Mouse (Mus musculus): ENCODE measurements around the gene Ptpn12. TPM values are rescaled to one million over a fixed set of nuclear protein-coding genes. Genes with fewer than 3 reads are reported as not detected.
A peak's percentile ranks its signal among the peaks of the same experiment; 100 is the strongest.

Gene Ptpn12
- 76.7 and 85.2 TPM in 2 replicates for polyA plus RNA-seq (2012; rRNA removed)

DNA sequence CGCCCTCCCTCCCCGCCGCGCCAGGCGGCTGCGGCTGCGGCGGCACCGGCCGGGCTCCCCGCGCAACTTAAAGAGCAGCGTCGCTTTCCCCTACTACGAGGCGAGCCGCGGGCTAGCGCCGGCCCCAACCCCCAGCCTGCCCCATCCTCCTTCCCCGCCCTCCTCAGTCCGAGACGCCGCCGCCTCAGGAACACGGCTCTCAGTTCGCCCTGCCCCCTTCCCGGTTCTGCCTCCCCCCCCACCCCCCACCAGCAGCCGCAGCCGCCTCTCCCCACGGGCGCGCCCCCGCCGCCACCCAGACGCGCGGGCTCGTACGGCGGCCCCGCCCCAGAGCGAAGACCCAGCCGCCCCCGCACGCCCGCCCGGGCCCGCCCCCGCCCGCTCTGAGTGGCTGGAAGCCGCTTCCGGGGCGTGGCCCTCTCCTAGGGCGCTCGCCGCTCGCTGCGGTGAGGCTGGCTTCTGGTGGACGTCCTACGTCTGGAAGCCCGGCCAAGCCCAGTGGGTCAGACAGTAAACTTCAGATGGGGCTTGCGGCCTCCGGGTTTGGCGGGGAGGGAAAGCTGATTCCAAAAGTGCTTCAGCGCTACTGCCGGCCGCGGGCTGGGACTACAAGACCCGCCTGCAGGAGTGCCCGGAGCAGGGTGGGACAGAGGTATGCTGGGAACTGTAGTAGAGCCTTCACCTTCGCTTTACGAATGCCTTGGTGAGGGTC lies at the start of gene Ptpn12:
Gene Ptpn12, minus strand, starts transcription at position 92 of the 712 bp plus-strand sequence.
- under 1% methylated on average over 63 of the region's 73 CpGs for WGBS
- Histone ChIP-seq H3K4me1 (ENCODE audit: control insufficient read depth, insufficient read depth, low read length) (peaks cover 15% of the 10 kb centered on the region), H3K4me3 (replicated peaks; ENCODE audit: extremely low read depth, low read depth, low read length) (peak within 1 kb of the TSS; percentile 99)
- peak; percentile 94 for DNase-seq
- TF ChIP-seq CTCF (IDR thresholded peaks at IDR 0.05; ENCODE audit: insufficient read depth, low read length) (0 out of 2 replicates have a peak, but pooled peaks have one; percentile 9), POLR2A (IDR thresholded peaks at IDR 0.05; ENCODE audit: borderline replicate concordance, extremely low read depth, low read depth, low read length) (peak; percentile 87)

DNA sequence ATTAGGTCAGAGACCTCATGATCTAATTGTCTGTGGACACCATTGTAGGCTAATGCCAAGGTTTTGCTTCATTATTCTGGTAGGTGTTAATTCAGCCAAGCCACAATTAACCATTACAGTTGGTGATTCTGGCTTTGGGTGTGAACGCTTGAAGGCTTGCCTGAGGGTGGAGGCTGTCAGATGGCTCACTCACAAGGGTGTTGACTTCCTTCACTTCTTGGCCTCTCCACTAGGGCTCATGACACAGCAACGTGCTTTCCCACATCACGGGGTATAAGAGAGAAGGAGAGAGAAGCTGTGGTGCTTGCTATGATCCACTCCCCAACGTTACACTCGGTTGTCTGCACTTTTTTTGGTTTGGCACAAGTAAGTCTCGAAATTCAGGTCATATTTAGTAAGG lies 35.5 kb upstream of the Ptpn12 start:
- Histone ChIP-seq H3K4me1 (ENCODE audit: control insufficient read depth, insufficient read depth, low read length) (no peaks in the 10 kb centered on the region), H3K4me3 (replicated peaks; ENCODE audit: extremely low read depth, low read depth, low read length) (no peak overlapping the region)
- no peak for DNase-seq
- no peak for TF ChIP-seq POLR2A (IDR thresholded peaks at IDR 0.05; ENCODE audit: borderline replicate concordance, extremely low read depth, low read depth, low read length)
- 0 out of 2 replicates have a peak, but pooled peaks have one; percentile 7 for TF ChIP-seq CTCF (IDR thresholded peaks at IDR 0.05; ENCODE audit: insufficient read depth, low read length)
- WGBS = 74% methylated on average over 6 of the region's 6 CpGs

DNA sequence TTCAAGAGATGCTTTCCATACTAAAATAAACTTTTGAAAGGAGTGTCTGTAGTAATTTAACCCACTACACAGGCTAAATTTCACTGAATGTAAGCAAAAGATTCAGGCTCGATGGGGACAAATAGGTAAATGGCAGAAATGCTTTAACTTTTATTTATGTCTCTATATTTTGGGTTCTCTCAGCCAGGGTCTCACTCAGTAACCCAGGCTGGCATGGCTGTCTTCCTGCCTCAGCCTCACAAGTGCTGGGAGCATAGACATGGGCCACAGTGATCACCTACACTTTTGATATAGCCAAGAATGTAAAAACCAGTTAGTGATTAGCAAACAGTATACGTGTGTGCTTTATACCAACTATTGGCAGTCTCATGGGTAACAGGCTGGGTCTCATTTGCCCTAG lies 1.5 kb upstream of the Ptpn12 start:
- H3K4me3 ChIP-seq (replicated peaks; ENCODE audit: extremely low read depth, low read depth, low read length) = no peak overlapping the region
- peaks cover 9% of the 10 kb centered on the region for H3K4me1 ChIP-seq (ENCODE audit: control insufficient read depth, insufficient read depth, low read length)
- 68% methylated on average over 2 of the region's 2 CpGs for WGBS
- DNase-seq = no peak
- no peak for TF ChIP-seq POLR2A (IDR thresholded peaks at IDR 0.05; ENCODE audit: borderline replicate concordance, extremely low read depth, low read depth, low read length)
- TF ChIP-seq CTCF (IDR thresholded peaks at IDR 0.05; ENCODE audit: insufficient read depth, low read length) = no peak

DNA sequence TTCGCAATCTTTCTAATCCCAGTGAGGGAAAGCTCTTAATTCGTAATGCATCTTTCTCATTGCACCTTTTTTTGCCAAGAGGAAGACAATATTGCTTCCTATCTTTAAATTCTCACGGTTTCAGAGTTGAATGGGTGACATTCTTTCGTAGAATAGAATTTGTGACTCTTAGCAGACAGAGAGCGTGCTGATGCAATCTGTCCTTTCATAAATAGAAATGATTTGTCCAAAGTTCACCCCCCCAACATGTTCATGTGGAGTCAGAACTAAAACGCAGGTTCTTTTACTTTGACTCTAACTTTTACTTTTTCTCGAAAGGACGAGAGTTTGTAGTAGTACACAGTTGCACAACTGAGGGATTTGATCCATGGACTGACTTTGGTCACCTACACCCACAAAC lies 884 bp upstream of the Ptpn12 start:
- H3K4me3 ChIP-seq (replicated peaks; ENCODE audit: extremely low read depth, low read depth, low read length) = peak overlapping the region; percentile 69
- no peak for DNase-seq
- peaks cover 11% of the 10 kb centered on the region for H3K4me1 ChIP-seq (ENCODE audit: control insufficient read depth, insufficient read depth, low read length)
- under 1% methylated on average over 8 of the region's 8 CpGs for WGBS
- TF ChIP-seq POLR2A (IDR thresholded peaks at IDR 0.05; ENCODE audit: borderline replicate concordance, extremely low read depth, low read depth, low read length) = no peak
- TF ChIP-seq CTCF (IDR thresholded peaks at IDR 0.05; ENCODE audit: insufficient read depth, low read length) = no peak

DNA sequence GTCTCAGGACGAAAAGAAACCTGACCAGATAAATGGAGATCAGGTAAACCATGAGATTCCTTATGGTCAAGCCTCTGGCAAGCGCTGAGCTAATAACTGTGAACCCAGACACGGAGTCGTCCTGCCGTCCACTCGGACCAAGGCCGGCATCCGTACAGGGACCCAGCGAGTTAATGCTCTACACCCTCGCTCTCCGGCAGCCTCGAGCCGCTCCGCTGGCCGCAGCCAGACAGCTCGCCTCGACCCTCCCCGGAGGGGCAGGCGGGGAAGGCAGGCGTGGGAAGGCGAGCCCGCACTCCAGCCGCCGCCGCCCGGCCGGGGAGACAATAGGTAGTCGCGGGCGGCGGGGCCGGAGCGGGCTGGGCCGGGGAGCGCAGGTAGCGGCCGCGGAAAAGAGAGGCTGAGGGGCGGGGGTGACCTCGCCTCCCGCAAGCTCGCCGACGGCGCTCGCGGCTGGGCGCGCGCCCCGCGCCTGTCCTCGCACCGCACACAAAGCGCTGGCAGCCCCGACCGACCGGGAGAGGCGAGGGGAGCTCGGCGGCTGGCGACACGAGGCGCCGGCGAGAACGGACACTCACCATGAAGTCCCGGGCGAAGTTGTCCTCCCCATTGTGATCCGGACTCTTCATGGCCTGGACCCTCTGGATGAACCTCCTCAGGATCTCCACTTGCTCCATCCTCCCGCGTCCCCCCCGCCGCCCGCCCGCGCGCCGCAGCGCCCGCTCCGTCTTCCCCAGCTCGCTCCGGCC lies 466 bp downstream of the Ptpn12 start:
- under 1% methylated on average over 78 of the region's 84 CpGs for WGBS
- TF ChIP-seq CTCF (IDR thresholded peaks at IDR 0.05; ENCODE audit: insufficient read depth, low read length) (no peak), POLR2A (IDR thresholded peaks at IDR 0.05; ENCODE audit: borderline replicate concordance, extremely low read depth, low read depth, low read length) (no peak)
- peak; percentile 66 for DNase-seq
- H3K4me3 ChIP-seq (replicated peaks; ENCODE audit: extremely low read depth, low read depth, low read length) = peak overlapping the region; percentile 99
- H3K4me1 ChIP-seq (ENCODE audit: control insufficient read depth, insufficient read depth, low read length) = peaks cover 20% of the 10 kb centered on the region

DNA sequence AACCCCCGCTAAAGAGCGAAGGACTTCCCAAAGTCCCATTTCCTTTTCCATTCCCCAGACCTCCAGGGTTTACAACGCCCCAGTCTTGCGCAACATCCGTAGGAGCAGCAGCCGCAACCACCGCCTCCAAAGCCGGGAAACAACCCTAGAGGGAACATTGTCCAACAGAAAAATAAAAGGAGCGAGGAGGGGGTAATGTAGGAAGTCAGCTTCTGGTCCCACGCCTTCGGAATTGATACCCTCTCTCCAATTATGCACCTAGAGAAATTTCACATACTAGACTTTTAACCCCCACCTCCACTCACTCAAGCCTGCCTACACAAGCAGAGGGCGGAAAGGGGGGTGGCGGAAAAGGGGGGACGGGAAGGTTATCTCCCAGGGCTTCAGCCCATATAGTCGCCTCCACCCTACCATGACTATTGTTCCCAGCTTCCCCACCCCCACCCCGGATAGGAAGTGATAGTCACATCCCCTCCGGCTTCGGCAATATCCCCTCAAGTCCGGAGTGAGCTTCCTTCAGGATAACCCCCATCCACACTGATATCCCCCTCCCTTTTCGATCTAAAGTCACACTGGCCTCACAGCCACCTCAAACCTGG lies 1.1 kb downstream of the Ptpn12 start:
- under 1% methylated on average over 20 of the region's 20 CpGs for WGBS
- peaks cover 23% of the 10 kb centered on the region for H3K4me1 ChIP-seq (ENCODE audit: control insufficient read depth, insufficient read depth, low read length)
- DNase-seq = peak; percentile 80
- TF ChIP-seq POLR2A (IDR thresholded peaks at IDR 0.05; ENCODE audit: borderline replicate concordance, extremely low read depth, low read depth, low read length) (peak; percentile 71; the same call in 1 of the 2 replicates), CTCF (IDR thresholded peaks at IDR 0.05; ENCODE audit: insufficient read depth, low read length) (no peak)
- peak overlapping the region; percentile 99 for H3K4me3 ChIP-seq (replicated peaks; ENCODE audit: extremely low read depth, low read depth, low read length)

DNA sequence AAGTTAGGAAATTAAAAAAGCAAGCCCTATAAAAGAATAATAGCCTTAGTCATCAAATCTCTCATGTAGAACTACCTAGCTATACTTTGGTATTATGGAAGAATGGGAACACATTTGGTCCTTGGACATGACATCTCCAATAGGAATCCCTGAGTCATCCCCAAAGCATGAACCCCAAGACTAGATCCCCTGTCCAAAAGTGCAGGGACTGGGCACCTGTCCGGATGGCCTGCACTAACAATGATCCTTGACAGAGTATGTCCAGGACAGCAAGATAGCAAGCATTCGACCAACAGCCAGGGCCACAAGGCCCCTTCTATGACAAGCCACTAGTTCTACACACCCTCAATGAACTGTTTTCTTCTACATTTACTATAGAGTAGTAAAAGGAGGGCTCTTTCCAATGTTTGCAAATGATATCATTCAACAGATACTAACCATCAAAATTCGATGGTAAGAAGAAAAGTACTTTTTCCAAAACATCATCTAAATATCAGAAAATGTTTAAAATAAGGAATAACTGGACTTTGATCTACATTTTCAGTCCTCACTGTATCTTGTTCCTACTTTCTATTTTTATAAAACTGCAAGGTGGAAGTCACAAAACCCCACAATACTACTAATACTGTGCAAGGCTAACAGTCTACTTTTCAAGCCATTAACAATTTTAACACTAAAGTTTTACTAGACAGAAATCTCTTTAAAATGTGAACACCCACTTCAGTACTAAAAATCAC lies 2.0 kb downstream of the Ptpn12 start:
- TF ChIP-seq CTCF (IDR thresholded peaks at IDR 0.05; ENCODE audit: insufficient read depth, low read length) = no peak
- no peak for TF ChIP-seq POLR2A (IDR thresholded peaks at IDR 0.05; ENCODE audit: borderline replicate concordance, extremely low read depth, low read depth, low read length)
- 25% methylated on average over 3 of the region's 3 CpGs for WGBS
- H3K4me3 ChIP-seq (replicated peaks; ENCODE audit: extremely low read depth, low read depth, low read length) = peak overlapping the region; percentile 99
- peaks cover 28% of the 10 kb centered on the region for H3K4me1 ChIP-seq (ENCODE audit: control insufficient read depth, insufficient read depth, low read length)
- no peak for DNase-seq

DNA sequence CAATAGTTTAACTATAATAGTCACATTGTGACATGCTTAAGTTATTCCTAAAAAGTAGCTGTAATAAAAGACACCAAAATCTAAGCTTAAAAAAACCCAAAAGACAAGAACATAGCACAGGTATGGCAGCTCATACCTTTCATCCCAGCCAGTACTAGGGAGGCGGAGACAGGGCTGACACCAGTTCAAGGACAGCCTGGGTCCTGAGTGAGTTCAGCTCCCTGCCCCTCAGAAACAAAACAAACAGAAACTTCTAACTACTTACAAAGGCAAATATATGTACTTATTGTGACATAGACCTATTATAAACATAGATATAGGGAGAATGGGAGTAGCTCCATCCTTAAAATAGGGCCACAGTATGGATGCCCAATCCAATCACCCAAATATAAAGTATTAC lies 3.2 kb downstream of the Ptpn12 start:
- Histone ChIP-seq H3K4me1 (ENCODE audit: control insufficient read depth, insufficient read depth, low read length) (peaks cover 28% of the 10 kb centered on the region), H3K4me3 (replicated peaks; ENCODE audit: extremely low read depth, low read depth, low read length) (no peak overlapping the region)
- 92% methylated on average over 1 of the region's 1 CpGs for WGBS
- DNase-seq = no peak
- TF ChIP-seq POLR2A (IDR thresholded peaks at IDR 0.05; ENCODE audit: borderline replicate concordance, extremely low read depth, low read depth, low read length) = no peak
- no peak for TF ChIP-seq CTCF (IDR thresholded peaks at IDR 0.05; ENCODE audit: insufficient read depth, low read length)

DNA sequence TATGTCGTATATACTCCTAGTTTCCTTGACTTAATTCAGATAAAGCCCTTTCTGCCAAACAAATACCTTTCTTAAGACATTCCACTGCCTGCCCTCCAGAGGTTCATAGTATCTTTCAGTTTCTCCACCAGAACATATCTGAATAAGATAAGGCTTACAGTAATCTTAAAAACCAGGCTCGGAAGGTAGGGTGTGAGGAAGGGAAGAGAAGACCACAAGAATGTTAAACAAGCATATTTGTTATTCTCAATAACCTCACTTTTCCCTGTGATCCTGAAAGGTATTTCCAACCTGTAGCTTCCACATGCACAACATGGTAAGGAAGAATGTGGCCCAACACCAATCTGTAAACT lies 5.0 kb downstream of the Ptpn12 start:
- no peak for DNase-seq
- 22% methylated on average over 2 of the region's 2 CpGs for WGBS
- Histone ChIP-seq H3K4me1 (ENCODE audit: control insufficient read depth, insufficient read depth, low read length) (peaks cover 24% of the 10 kb centered on the region), H3K4me3 (replicated peaks; ENCODE audit: extremely low read depth, low read depth, low read length) (no peak overlapping the region)
- no peak for TF ChIP-seq POLR2A (IDR thresholded peaks at IDR 0.05; ENCODE audit: borderline replicate concordance, extremely low read depth, low read depth, low read length)
- TF ChIP-seq CTCF (IDR thresholded peaks at IDR 0.05; ENCODE audit: insufficient read depth, low read length) = no peak

All from lung, adult 2 months (tissue).